Mouse (Mus musculus) monocyte, adult 59 days (primary cell): ENCODE data around the gene Krtap13. TPM values are rescaled to one million over a fixed set of nuclear protein-coding genes. Genes with fewer than 3 reads are reported as not detected.

Experiments
- total RNA-seq, 2 experiments: library from RNA; stranded (reverse); gene quantifications; one replicate each; pipeline ENCODE4 v1.2.4; 2023

The Krtap13 gene
- total RNA-seq = not detected

DNA sequence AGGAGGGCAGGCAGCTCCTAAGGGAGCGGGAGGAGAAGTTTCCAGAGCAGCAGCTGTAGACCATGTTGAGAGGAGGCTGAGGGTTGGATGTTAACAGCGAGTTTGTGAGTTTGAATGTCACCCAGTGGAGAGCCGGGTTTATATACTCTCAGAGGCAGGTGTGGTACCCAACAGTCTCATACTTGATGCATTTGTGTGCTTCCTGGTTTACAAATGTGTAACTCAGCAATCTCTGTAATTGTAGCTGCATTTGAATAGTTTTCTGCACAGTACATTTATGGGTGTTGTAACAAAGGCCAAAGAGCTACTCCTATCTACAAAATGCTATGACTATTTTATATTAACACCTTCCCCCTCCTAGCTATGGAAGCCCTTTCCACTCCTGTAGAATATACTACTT lies at the start of gene Krtap13:
Gene Krtap13 (minus strand): TSS at position 101 of the 400 bp plus-strand sequence.

DNA sequence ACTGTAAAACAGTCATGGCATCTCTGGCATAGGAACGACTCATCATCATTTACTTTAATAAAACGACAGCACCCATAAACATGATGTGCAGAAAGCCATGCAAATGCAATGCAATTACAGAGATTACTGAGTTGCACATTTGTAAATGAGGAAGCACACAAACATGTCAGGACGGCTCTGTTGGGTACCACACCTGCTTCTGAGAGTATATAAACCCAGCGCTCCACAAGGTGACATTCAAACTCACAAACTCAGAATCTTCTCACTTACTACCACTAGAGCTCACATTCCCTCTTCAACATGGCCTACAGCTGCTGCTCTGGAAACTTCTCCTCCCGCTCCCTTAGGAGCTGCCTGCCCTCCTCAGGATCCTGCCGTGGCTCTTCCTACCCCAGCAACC lies 26.2 kb upstream of the Krtap13 start, which contains the start of gene Gm5965:
Gene Gm5965 (plus strand): TSS at position 301 of the 400 bp plus-strand sequence.

DNA sequence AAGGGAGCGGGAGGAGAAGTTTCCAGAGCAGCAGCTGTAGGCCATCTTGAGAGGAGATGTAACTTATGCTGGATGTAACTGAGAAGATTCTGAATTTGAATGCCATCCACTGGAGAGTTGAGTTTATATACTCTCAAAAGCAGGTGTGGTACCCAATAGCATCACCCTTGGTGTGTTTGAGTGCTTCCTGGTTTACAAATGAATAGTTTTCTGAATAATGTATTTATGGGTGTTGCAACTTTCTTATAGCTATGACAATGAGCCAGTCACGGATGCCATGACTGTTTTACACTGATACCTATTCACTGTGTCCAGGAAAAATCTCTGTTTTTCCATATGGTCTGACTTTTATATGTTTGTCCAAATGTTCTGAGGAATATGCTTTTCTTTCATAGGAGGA lies 22.7 kb upstream of the Krtap13 start, which contains the start of gene 2310057N15Rik:
Gene 2310057N15Rik (minus strand): TSS at position 101 of the 400 bp plus-strand sequence.

DNA sequence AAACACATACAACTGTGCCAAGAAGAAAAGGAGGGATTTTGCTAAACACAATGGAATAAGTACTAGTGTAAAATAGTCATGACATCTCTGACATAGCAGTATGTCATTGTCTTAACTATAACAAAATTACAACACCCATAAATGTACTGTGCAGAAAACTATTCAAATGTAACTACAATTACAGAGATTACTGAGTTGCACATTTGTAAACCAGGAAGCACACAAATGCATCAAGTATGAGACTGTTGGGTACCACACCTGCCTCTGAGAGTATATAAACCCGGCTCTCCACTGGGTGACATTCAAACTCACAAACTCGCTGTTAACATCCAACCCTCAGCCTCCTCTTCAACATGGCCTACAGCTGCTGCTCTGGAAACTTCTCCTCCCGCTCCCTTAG lies 7.1 kb upstream of the Krtap13 start, which contains the start of gene 2310034C09Rik:
Gene 2310034C09Rik (plus strand): TSS at position 301 of the 400 bp plus-strand sequence.

DNA sequence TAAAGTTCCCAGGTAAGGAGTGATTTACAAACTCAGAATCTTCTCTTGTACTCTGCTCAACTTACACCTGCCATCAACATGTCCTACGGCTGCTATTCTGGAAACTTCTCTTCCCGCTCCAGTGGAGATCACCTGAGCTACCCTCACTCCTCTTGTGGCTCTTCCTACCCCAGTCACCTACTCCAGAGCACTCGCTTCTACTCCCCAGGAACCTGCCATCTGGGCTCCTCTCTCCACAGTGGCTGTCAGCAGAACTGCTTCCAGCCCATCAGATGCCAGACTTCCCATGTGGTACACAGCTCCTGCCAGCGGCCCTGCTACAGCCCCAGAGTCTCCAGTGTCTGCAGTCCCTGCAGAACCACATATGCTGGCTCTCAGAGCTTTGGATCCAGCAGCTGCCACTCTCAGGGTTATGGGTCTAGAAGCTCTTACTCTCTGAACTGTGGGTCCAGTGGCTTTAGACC lies 22.6 kb downstream of the Krtap13 start, which contains the start of gene Krtap13-1:
Gene Krtap13-1 (plus strand): TSS at position 51 of the 464 bp plus-strand sequence.

DNA sequence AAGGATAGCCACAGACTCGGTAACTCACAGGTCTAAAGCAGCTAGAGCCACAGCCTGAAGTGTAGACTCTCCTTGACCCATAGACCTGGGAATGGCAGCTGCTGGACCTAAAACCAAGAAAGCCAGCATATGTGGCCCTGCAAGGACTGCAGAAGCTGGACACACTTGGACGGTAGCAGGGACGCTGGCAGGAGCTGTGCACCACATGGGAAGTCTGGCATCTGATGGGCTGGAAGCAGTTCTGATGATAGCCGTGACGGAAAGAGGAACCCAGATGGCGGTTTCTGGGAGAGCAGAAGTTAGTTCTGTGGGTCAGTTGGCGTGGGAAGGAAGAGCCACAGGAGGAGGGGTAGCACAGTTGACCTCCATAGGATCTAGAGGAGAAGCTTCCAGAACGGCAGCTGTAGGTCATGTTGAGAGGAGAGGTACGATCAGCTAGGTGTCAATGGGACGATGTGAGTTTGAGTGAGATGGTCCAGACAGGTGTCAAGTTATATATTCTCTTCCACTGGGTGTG lies 43.9 kb downstream of the Krtap13 start, which contains the start of gene 2310061N02Rik:
Gene 2310061N02Rik (minus strand): TSS at position 467 of the 517 bp plus-strand sequence.

Other genes starting within 250 kb of the Krtap13 start
- not detected for gene Cldn17, start 244.7 kb downstream of the Krtap13 start, total RNA-seq
- gene Cldn8, start 188.5 kb downstream of the Krtap13 start, total RNA-seq = not detected
- not detected for gene Krtap24-1, start 139.4 kb downstream of the Krtap13 start, total RNA-seq
- gene 2310079G19Rik, start 124.0 kb downstream of the Krtap13 start, total RNA-seq = not detected
- not detected for gene Krtap26-1, start 103.8 kb downstream of the Krtap13 start, total RNA-seq
- gene Krtap27-1, start 80.0 kb downstream of the Krtap13 start, total RNA-seq = not detected
- not detected for gene 2310061N02Rik, start 43.7 kb downstream of the Krtap13 start, total RNA-seq
- gene Krtap13-1, start 22.8 kb downstream of the Krtap13 start, total RNA-seq = not detected
- not detected for gene 2310034C09Rik, start 7.2 kb upstream of the Krtap13 start, total RNA-seq
- gene 2310057N15Rik, start 22.6 kb upstream of the Krtap13 start, total RNA-seq = not detected
- gene Gm5965, start 26.3 kb upstream of the Krtap13 start, total RNA-seq = not detected
- gene Gm20741, start 60.6 kb upstream of the Krtap13 start, total RNA-seq = not detected
- not detected for gene Krtap15, start 68.6 kb upstream of the Krtap13 start, total RNA-seq
- not detected for gene Krtap14, start 74.5 kb upstream of the Krtap13 start, total RNA-seq
- not detected for gene Krtap19-1, start 117.8 kb upstream of the Krtap13 start, total RNA-seq
- gene Krtap19-2, start 122.6 kb upstream of the Krtap13 start, total RNA-seq = not detected
- gene Krtap19-3, start 126.4 kb upstream of the Krtap13 start, total RNA-seq = not detected
- gene Krtap19-4, start 133.5 kb upstream of the Krtap13 start, total RNA-seq = not detected
- gene Krtap19-5, start 144.8 kb upstream of the Krtap13 start, total RNA-seq = not detected
- not detected for gene Krtap19-9b, start 180.6 kb upstream of the Krtap13 start, total RNA-seq
- gene Krtap16-3, start 211.2 kb upstream of the Krtap13 start, total RNA-seq = not detected